Mouse (Mus musculus) myocyte (in vitro differentiated cells): ENCODE measurements around the gene Olfr368. TPM values are rescaled to one million over a fixed set of nuclear protein-coding genes. Genes with fewer than 3 reads are reported as not detected.

Experiments
- H3K27me3 ChIP-seq: one replicate; pipeline ENCODE4 v1.6.1; 2011; ENCODE audit not compliant: control insufficient read depth, insufficient read depth, insufficient read length
- H3K36me3 ChIP-seq: one replicate; pipeline ENCODE4 v1.6.1; 2011; ENCODE audit not compliant: control insufficient read depth, insufficient read depth
- H3K4me2 ChIP-seq: one replicate; pipeline ENCODE4 v1.6.1; 2011; ENCODE audit warnings: low read depth, control low read depth
- H3K4me3 ChIP-seq: one replicate; pipeline ENCODE4 v1.5.1; 2011; ENCODE audit warnings: mild to moderate bottlenecking, control low read depth, moderate library complexity
- H3K79me2 ChIP-seq: one replicate; pipeline ENCODE4 v1.6.1; 2011; ENCODE audit not compliant: control insufficient read depth, insufficient read depth
- H3ac ChIP-seq: one replicate; pipeline ENCODE4 v1.6.1; 2011; ENCODE audit not compliant: control insufficient read depth, insufficient read length
- CEBPB ChIP-seq: IDR thresholded peaks from 2 replicates; pipeline ENCODE4 v1.6.1; 2011; ENCODE audit warnings: mild to moderate bottlenecking, moderate library complexity; ENCODE audit not compliant: poor library complexity, insufficient read depth, severe bottlenecking
- E2F4 ChIP-seq: IDR thresholded peaks from one replicate; pipeline ENCODE4 v1.6.1; 2011; ENCODE audit warnings: mild to moderate bottlenecking, control low read depth, moderate library complexity; ENCODE audit not compliant: insufficient read depth
- MAX ChIP-seq: IDR thresholded peaks from one replicate; pipeline ENCODE4 v1.6.1; 2011; ENCODE audit warnings: low read depth, mild to moderate bottlenecking, control low read depth
- MYOD1 ChIP-seq, 3 experiments: IDR thresholded peaks; one replicate each; pipeline ENCODE4 v1.6.1; 2011; ENCODE audit warnings: control low read depth in 2 of 3, low read depth in 2 of 3, mild to moderate bottlenecking in 2 of 3, moderate library complexity in 1 of 3; ENCODE audit not compliant: insufficient read length in 2 of 3, control insufficient read depth in 1 of 3
- MYOG ChIP-seq, 3 experiments: IDR thresholded peaks; one replicate each; pipeline ENCODE4 v1.6.1; 2011; ENCODE audit warnings: control low read depth in 2 of 3, low read depth in 2 of 3, mild to moderate bottlenecking in 2 of 3; ENCODE audit not compliant: insufficient read length in 2 of 3, control insufficient read depth in 1 of 3, insufficient read depth in 1 of 3
- POLR2A ChIP-seq: IDR thresholded peaks from one replicate; pipeline ENCODE4 v1.6.1; 2011; ENCODE audit warnings: low read depth, mild to moderate bottlenecking, control low read depth, moderate library complexity; ENCODE audit not compliant: insufficient read length
- POLR2AphosphoS2 ChIP-seq: IDR thresholded peaks from one replicate; pipeline ENCODE4 v1.6.1; 2011; ENCODE audit warnings: low read depth, control low read depth; ENCODE audit not compliant: insufficient read length
- REST ChIP-seq: IDR thresholded peaks from one replicate; pipeline ENCODE4 v1.6.1; 2011; ENCODE audit warnings: mild to moderate bottlenecking, control low read depth, moderate library complexity; ENCODE audit not compliant: insufficient read depth, insufficient read length
- SRF ChIP-seq: IDR thresholded peaks from one replicate; pipeline ENCODE4 v1.6.1; 2011; ENCODE audit warnings: low read depth; ENCODE audit not compliant: control insufficient read depth, insufficient read length
- TCF12 ChIP-seq: IDR thresholded peaks from one replicate; pipeline ENCODE4 v1.6.1; 2011; ENCODE audit warnings: mild to moderate bottlenecking, control low read depth; ENCODE audit not compliant: poor library complexity, insufficient read depth, severe bottlenecking
- TCF3 ChIP-seq: IDR thresholded peaks from one replicate; pipeline ENCODE4 v1.6.1; 2011; ENCODE audit warnings: low read depth, control low read depth; ENCODE audit not compliant: insufficient read length
- USF1 ChIP-seq: IDR thresholded peaks from one replicate; pipeline ENCODE4 v1.6.1; 2011; ENCODE audit warnings: low read depth, mild to moderate bottlenecking, control low read depth, moderate library complexity
- polyA plus RNA-seq: library from polyadenylated mRNA; unstranded; fragments of >200 nt; fragmentation: generic; extraction: Trizol; gene quantifications from one replicate; pipeline ENCODE4 v1.2.1, GENCODE M21; 2012; ENCODE audit warnings: missing spikeins

The Olfr368 gene
- polyA plus RNA-seq, 1 experiment, result not detected

GRCm38 (mm10) chr2:37358633-37359540, 32.6 kb downstream of the Olfr368 start, which contains the start of gene Pdcl:
Pdcl (minus strand) TSS chr2:37359332.
- TF ChIP-seq POLR2AphosphoS2 (peak; percentile 74), POLR2A (peak; percentile 79), TCF3 (no peak)
- H3ac ChIP-seq, result peak within 1 kb of the TSS; percentile 19
- peaks cover 18% of the 10 kb centered on the region for H3K79me2 ChIP-seq
- no peaks in the 10 kb centered on the region for H3K27me3 ChIP-seq
- peak within 1 kb of the TSS; percentile 93 for H3K4me2 ChIP-seq
- peak within 1 kb of the TSS; percentile 71 for H3K4me3 ChIP-seq
- H3K36me3 ChIP-seq, result peaks cover 21% of the 10 kb centered on the region

GRCm38 (mm10) chr2:37359908-37360307, 33.6 kb downstream of the Olfr368 start:
- H3K4me3 ChIP-seq, result peak overlapping the region; percentile 71
- H3ac ChIP-seq, result no peak overlapping the region
- H3K79me2 ChIP-seq, result peaks cover 18% of the 10 kb centered on the region
- no peaks in the 10 kb centered on the region for H3K27me3 ChIP-seq
- TF ChIP-seq USF1 (no peak), MYOG (IDR thresholded peaks at IDR 0.05; ENCODE audit: control insufficient read depth in 1 of 3, insufficient read depth in 1 of 3, insufficient read length in 2 of 3, low read depth in 2 of 3) (no peak), CEBPB (no peak), POLR2A (no peak), MYOD1 (IDR thresholded peaks at IDR 0.05; ENCODE audit: control insufficient read depth in 1 of 3, insufficient read length in 2 of 3, low read depth in 2 of 3) (no peak), SRF (no peak), REST (no peak), MAX (no peak), E2F4 (no peak), TCF3 (no peak), POLR2AphosphoS2 (no peak), TCF12 (no peak)
- peak overlapping the region; percentile 93 for H3K4me2 ChIP-seq
- H3K36me3 ChIP-seq, result peaks cover 13% of the 10 kb centered on the region

- Histone ChIP-seq H3K4me2 (no peak overlapping the region), H3ac (no peak overlapping the region), H3K36me3 (peaks cover 23% of the 10 kb centered on the region), H3K27me3 (no peaks in the 10 kb centered on the region), H3K4me3 (no peak overlapping the region), H3K79me2 (no peaks in the 10 kb centered on the region)
- TF ChIP-seq SRF (no peak), POLR2AphosphoS2 (no peak), TCF12 (no peak), E2F4 (no peak), USF1 (no peak), MYOD1 (IDR thresholded peaks at IDR 0.05; ENCODE audit: control insufficient read depth in 1 of 3, insufficient read length in 2 of 3, low read depth in 2 of 3) (no peak), REST (no peak), POLR2A (no peak), TCF3 (no peak), MYOG (IDR thresholded peaks at IDR 0.05; ENCODE audit: control insufficient read depth in 1 of 3, insufficient read depth in 1 of 3, insufficient read length in 2 of 3, low read depth in 2 of 3) (no peak), CEBPB (no peak)
Observed at GRCm38 (mm10) chr2:37370651-37371050, 44.3 kb downstream of the Olfr368 start.

- Histone ChIP-seq H3ac (no peak overlapping the region), H3K36me3 (peaks cover 58% of the 10 kb centered on the region), H3K4me3 (no peak overlapping the region), H3K27me3 (no peaks in the 10 kb centered on the region), H3K4me2 (peak overlapping the region; percentile 35), H3K79me2 (no peaks in the 10 kb centered on the region)
- TF ChIP-seq POLR2AphosphoS2 (no peak), CEBPB (no peak), MYOG (IDR thresholded peaks at IDR 0.05; ENCODE audit: control insufficient read depth in 1 of 3, insufficient read depth in 1 of 3, insufficient read length in 2 of 3, low read depth in 2 of 3) (no peak)
Observed at GRCm38 (mm10) chr2:37376018-37376417, 49.7 kb downstream of the Olfr368 start.

- no peak overlapping the region for H3ac ChIP-seq
- peaks cover 67% of the 10 kb centered on the region for H3K36me3 ChIP-seq
- no peak overlapping the region for H3K4me3 ChIP-seq
- no peak overlapping the region for H3K4me2 ChIP-seq
- TF ChIP-seq MAX (no peak), CEBPB (no peak), E2F4 (no peak), POLR2AphosphoS2 (no peak), MYOG (IDR thresholded peaks at IDR 0.05; ENCODE audit: control insufficient read depth in 1 of 3, insufficient read depth in 1 of 3, insufficient read length in 2 of 3, low read depth in 2 of 3) (no peak)
- H3K79me2 ChIP-seq, result no peaks in the 10 kb centered on the region
- no peaks in the 10 kb centered on the region for H3K27me3 ChIP-seq
Observed at GRCm38 (mm10) chr2:37380189-37380588, 53.9 kb downstream of the Olfr368 start.

Other genes with a start within 250 kb of the Olfr368 start
- gene Olfr361, start 237.2 kb upstream of the Olfr368 start, polyA plus RNA-seq, result not detected
- gene Olfr362, start 208.6 kb upstream of the Olfr368 start, polyA plus RNA-seq, result not detected
- not detected for gene Olfr364-ps1, start 187.2 kb upstream of the Olfr368 start, polyA plus RNA-seq
- not detected for gene Olfr365, start 138.3 kb upstream of the Olfr368 start, polyA plus RNA-seq
- not detected for gene Olfr366, start 114.9 kb upstream of the Olfr368 start, polyA plus RNA-seq
- gene Pdcl, start 32.8 kb downstream of the Olfr368 start, polyA plus RNA-seq, result 15.6 TPM
- 3.7 TPM for gene Rc3h2, start 96.4 kb downstream of the Olfr368 start, polyA plus RNA-seq
- 0.97 TPM for gene Zbtb26, start 116.6 kb downstream of the Olfr368 start, polyA plus RNA-seq
- 1.8 TPM for gene Zbtb6, start 116.7 kb downstream of the Olfr368 start, polyA plus RNA-seq
- 16.0 TPM for gene Rabgap1, start 116.8 kb downstream of the Olfr368 start, polyA plus RNA-seq
- 0.07 TPM for gene Gpr21, start 189.8 kb downstream of the Olfr368 start, polyA plus RNA-seq